Mouse (Mus musculus) naive thymus-derived CD4-positive, alpha-beta T cell, adult 2 months (primary cell): ENCODE measurements around the gene Camta1.
A peak's percentile ranks its signal among the peaks of the same experiment; 100 is the strongest.

Source experiments
- DNase-seq: peaks from one replicate; pipeline ENCODE4 v3.0.0-alpha.2; 2011; ENCODE audit warnings: low read depth

The Camta1 gene

DNA sequence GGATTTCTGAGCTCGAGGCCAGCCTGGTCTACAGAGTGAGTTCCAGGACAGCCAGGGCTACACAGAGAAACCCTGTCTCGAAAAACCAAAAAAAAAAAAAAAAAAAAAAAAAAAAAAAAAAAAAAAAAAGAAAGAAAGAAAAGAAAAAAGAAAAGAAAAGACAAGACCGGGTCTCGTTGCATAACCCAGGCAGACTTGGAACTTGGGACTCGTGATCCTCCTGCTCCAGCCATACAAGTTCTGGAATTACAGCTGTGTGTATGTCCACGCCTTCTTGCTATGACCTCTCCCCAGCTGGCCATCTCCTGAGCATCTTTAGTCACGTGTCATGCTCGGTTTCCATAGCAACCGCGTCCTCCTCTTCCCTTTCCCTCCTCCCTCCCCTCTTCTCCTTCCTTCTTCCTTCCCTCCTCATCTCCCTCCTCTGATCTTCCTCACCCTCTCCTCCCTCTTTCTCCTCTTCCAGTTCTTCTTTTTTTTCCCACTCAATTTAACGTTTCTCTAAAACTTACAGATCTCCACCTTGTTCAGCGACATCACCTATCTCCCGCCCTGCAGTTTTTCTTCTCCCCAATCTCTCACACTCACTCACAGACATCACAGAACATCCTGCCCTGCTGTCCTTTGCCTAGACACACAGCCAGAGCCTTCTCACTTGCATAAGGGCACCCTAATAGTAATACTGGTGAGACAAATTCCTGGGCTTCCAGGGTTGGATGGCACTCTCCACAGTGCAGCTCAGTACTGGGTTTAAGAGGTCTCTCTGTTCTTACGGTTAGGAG is 934.6 kb downstream of the Camta1 start:
- peak; percentile 53 for DNase-seq

DNA sequence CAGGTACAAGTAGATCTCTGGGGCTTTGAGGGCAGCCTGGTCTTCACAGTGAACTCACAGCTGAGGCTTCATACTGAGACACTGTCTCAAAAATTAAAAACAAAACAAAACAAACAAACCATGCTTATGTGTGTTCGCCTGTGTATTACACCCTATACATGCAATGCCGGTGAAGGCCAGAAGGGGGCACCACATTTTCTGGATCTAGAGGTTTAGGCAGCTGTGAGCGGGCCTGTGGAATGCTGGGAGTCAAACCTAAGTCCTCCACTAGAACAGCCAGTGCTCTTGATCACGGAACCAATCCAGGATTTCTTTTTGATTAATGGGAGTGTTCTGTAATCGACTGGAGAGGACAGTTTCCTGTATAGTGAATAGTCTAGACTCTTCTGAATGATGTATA is 935.8 kb downstream of the Camta1 start:
- peak; percentile 66 for DNase-seq

DNA sequence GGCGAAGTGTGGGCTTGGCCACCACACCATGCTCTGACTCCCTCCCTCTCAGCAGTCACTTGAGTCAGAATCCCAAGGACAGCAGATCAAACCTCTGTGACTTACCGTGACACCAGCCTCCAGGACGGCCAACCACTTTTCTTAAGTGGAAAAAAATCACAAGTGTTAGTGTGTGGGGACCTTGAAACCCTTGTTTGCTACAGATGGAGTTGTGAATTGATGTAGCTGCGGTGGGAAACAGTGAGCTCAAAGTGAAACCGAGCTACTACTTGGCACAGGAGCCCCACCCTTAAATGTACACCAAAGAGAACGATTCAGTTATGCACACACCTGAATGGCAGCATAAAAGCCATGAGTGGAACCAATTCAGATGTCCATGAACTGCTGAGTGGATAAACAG is 936.7 kb downstream of the Camta1 start:
- peak; percentile 66 for DNase-seq

DNA sequence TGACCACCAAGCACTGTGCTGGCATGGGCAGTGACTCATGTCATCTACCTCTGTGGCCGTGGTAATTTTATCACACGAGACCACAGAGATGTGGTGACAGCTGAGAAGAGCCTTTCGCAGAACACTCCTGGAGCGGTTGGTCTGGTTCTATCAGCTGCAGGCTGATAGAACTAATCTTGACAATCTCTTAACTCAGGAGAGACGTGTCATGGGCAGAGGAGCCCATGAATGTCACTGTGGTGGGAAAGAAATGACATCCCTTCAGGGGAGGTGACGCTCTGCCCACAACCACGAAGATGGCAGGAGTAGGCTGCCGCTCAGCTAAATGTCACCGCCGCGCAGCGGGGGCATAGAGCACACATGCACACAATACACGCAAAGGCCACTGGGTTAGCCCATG is 937.4 kb downstream of the Camta1 start:
- peak; percentile 68 for DNase-seq

DNA sequence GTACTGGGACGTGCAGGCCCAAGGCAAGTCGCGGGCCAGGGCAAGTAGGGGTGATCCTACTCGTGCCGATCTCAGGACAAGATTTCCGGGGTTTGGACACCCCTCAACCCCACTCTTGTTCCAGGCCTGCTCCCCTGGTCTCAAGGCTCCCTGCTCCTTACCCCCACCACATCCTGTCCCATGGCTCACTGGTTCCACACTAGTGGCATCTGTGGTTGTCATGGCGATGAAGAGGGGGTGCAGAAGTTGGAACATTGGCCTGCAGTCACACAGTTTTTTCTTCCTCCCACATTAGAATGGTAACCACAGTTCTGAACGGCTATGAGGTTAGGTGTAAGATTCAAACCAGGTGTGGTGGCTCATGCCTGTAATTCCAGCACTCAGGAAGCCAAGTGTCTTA is 940.5 kb downstream of the Camta1 start:
- peak; percentile 65 for DNase-seq

DNA sequence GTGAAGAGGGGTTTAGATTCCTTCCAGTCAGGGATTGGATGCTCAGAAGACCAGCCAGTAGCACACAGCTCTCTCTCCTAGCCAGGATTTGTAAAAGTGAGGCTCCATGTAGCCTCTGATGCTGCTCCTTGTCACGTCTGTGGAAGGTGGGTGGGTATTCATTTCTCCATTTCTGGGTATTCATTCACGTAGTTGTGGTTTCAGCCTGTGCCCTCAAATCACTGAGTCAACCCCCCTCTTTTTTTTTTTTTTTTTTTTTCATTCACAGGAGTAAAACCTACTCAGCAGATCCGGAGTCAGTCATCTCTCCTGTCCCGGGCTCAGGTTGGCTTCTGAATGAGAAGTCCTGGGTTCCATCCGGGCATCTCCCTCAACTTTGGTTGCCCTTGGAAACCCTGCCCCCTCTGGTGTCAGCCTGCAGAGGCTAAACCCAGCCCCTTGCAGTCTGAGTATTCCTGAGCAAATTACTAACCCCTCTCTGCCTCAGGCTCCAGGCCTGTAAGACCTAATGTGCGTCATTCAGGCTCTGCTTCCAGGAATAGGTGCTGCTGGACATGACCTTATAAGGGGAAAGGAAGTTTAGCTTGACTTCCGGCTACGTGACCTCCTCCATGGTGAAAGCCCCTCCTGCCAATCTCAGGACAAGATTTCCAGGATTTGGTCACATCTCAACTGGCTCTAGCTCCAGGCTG is 944.2 kb downstream of the Camta1 start:
- DNase-seq = no peak

DNA sequence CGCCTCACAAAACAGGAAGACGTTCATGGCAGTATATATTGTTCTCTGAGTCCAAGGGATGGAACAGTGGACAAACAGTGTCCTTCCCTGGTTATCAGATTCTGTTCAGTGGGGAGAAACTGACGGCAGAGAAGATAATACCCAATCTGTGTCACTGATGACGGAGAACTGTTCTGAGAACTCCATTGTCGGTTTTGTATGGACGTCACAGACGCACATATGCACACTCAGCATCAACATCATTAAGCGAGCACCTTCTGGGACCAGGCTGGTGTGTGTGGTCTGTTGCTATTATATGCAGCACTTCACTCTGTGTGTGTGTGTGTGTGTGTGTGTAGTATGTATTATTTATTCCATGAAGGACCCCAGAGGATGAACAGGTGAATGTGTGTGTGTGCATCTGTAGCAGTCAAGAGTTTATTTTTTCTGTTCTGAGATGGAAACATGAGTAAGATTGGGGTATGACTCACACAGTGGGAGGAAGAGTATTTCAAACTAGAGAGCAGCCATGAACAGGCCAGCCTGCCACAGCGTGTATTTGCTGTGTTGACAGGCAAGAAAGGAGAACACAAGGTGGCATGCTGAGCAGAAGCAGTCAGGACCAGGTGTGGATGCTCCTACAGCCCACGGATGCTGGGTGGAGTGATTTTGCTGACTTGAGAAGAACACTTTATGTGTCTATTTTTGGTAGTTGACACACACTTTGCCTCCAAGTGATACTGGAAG is 946.3 kb downstream of the Camta1 start:
- peak; percentile 65 for DNase-seq

DNA sequence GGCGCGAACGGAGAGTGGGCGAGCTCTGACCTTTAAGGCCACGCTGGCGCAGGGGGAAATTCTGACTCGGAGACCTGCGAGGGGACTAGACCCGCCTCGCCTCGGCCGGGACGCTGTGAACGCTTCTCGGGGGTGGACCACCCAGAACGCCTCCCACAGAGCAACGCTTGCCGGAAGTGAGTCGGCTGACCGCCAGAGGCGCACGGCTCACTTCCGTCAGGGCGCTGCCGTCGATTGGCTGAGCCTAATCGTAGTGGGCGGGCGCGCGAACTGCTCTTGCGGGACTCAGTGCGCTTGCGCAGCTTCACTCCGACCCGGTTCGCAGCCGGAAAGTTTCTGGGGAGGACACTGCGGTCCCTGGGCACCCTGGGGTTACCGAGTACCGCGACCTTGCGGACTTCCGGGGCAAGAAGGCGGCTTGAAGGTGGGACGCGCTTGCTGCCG is 947.4 kb downstream of the Camta1 start, which contains the start of the genes Park7 and Tnfrsf9:
Gene Park7 (minus strand): TSS at position 148 of the 444 bp plus-strand sequence.
Gene Tnfrsf9 (plus strand): TSS at position 273 of the 444 bp plus-strand sequence.
- peak; percentile 97 for DNase-seq

DNA sequence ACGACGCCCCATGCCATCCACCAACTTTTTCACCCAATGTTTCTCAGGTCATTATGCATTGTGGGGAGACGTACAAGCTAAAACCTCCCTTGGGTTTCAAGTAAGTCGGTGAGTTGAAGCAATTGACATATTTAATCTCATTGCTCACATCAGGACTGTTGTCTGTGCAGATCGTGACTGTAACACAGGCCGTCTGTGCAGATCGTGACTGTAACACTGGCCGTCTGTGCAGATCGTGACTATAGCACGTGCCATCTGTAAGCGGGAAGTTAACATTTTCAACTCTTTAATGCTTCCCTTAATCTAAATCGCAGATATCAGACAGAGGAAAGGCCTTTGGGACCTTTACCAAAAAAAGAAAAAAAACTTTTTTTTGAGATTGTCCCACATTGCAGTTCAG is 947.9 kb downstream of the Camta1 start:
- DNase-seq = no peak

DNA sequence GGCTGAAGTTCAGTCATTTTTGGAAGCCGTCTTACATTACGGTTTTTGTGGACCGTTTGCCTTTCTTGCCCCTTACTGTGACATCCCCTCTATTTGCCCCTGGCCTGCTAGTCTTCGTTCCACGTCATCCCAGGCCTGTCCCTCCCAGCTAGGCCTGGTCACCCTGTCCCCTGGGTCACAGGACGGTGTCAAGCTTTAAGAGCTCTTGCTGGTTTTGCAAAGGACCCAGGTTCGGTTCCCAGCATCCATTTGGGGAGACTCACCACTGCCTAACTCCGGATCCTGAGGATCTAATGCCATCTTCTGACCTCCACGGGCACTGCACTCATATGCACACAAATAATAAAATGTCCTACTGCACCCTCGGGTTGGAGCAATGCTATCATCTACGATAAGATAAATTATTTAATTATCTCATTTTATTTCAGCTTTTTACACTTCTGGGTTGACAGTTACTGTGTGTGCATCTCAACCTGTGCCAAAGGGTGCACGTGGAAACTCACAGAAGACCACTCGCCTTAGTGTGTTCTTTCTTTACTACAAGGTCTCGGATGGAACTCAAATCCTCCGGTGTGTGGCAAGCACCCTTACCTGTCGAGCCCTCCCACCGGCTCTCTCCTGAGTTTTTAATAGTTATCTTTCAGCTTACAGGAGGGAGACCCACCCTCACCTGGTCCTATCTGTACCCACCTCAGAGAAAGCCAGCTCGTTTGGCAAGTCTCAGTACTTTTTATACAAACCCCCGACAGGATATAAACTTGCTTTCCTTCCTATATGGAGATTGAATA is 951.3 kb downstream of the Camta1 start:
- no peak for DNase-seq

DNA sequence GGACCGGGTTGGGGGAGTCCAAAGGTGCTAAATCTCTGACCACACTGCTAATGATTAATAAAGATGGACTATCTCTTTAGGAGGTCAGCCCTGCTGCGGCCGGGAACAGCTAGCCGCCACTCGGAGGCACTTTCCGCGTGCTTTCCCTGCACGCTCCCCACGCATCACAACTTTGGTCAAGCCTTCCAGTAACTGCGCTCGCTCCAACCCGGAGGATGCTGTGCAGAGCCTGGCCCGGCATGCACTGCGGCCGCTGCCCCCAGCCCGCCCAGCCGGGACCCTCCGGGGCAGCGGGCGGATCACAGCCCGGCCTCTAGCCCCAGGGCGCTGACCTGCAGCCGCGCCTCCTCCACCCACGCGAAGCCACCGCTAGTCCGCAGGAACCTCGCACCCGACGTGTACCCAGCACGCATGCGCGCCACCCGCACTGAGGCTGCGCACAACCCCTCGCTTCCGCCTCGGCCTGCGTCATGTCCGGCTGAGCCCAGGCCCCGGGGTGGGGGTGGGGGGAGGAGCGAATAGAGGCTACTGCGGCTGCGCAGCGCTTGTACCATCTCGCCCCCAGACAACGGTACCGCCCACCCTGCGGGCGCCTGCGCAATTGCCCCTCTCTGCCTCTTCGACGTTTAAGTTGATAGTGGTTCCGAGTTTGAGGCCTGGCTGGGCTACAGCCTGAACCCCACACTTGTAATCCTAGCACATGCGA is 952.1 kb downstream of the Camta1 start:
- peak; percentile 100 for DNase-seq

DNA sequence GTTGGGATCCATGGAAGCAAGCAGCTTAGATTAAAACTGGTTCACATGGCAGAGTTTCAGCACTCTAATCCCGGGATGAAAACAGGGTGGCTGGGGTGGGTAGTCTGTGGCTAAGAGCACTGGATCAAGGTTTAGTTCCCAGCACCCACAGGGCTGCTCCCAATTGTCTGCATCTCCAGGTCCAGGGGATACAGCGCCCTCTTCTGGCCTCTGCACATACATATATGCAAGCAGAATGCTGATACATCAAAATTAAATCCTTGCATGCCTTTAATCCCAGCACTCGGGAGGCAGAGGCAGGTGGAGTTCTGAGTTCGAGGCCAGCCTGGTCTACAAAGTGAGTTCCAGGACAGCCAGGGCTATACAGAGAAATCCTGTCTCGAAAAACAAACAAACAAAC is 953.2 kb downstream of the Camta1 start:
- peak; percentile 47 for DNase-seq

DNA sequence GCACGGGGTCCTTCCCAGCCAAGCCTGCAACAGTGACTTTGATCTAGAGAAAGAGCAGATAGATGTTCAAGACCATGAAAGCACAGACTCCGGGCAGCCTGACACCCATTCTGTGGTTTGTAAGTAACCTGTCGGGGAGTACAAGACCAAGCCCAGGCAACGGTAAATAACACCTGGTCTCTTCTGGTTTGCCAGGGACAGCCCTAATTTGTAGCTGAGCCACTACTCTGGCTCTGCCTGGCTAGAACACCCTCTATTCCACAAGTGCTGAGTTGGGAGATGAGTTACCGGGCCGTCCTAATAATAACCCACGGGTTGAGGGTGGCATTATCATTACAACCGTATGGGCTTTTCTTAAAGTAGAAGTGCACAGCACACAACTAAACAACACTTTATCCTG is 954.6 kb downstream of the Camta1 start:
- DNase-seq = no peak

DNA sequence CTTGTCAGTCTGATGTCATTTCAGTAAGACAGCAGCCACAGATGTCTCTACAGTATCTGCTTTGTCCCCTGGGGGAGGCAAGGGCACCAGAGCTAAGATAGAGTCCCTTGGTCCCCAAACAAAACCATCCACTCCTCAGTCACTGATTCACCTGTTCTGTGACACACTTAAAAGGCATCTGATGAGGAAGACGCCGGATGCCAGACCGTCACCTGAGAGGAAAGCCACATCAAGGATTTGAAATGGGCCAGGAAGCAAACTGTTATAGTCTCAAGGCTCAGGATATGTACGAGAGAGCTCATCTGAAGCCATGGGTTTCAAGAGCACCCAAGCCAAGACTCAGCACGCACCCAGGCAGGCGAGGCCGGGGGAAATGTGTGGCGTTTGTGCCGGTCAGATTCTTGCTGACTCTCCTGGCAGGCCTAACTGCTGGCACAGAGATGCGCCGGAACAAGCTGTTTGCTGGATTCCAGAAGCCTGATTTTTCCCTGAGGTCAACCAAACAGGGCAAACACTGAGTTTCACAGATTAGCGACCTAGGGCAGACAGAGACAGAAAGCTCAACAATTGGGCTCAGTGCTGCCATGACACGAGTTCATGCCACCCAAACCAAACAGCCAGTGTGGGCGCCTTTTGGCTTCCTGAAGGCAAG is 958.5 kb downstream of the Camta1 start:
- peak; percentile 75 for DNase-seq

DNA sequence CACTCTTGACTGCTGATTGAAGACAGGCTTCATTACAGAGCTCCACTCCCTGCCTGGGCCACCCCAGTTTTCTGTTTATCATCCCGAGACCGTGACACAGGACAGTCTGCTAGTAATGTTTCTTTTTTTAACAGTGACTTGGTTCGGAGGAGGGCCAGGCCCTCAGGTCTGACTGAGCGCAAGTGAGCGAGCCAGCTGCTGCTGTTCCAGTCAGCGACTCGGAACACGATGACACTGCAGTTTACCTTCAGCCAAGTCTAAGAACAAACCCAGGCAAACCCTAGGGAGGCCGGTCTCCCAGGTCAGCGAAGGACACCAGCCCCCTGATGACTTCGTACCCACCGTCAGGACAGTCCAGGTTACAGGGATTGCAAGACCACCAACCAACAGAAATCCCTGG is 959.6 kb downstream of the Camta1 start:
- DNase-seq = no peak

DNA sequence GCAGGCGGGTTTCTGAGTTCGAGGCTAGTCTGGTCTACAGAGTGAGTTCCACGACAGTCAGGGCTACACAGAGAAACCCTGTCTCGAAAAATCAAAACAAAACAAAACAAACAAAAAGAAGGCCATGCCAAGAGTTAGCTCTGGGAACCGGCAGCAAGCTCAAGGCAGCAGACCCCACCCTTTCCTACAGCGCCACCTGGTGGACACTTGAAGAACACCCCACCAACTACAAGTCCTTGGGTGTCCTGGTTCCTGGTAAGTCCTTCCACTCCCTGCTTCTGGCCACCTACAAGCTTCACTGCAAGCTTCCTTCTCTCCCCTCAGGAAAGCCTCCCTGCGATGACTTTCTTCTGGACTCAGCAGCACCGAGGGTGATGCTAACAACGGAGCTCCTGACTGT is 960.0 kb downstream of the Camta1 start:
- DNase-seq = peak; percentile 87

DNA sequence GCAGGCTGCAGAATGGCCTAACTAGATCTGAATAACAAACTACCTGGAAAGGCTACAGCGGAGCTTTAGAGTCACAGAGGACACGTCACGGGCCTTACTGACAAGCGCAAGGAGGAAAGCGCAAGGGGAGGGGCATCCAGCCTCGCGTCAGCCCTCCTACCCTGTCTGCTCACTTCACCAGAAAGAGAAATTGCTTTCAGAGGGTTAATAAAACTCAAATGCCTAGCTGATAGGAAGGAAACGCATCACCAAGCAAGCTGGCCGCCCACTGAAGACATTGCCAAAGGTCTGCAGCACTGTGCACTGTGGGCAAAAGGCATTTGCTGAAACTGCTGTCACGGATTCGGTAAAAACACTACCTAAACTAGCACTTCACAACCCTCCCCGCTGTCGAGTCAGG is 961.2 kb downstream of the Camta1 start:
- no peak for DNase-seq

DNA sequence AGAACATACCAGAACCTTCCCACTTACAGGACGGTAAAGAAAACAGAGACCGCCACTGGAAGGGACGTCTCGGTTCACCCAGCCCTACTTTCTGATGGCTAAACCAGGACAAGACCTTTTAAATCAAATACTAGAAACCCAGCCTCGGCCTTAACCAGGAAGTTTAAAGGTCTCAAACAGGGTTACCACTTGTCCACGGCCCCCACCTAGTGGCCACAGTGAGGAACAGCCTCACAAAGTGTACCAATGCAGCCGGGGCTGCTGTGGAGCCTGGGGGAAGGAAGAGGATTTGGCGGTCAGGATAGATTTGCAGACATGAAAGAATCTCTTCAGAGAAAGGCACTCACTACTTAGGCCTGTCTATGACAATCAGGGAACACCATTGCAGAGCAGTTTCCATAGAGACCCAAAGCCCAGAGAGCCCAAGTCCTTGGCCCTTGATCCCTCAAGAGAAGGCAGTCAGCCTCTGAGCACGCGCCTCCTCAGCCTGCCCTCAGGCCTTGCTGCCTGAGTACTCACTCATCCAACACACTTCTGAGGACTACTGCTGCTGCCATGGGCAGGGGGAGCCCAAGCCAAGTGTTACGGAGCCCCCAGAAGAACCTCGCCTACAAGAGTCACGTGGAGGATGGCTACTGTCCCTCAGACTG is 962.8 kb downstream of the Camta1 start:
- peak; percentile 87 for DNase-seq

DNA sequence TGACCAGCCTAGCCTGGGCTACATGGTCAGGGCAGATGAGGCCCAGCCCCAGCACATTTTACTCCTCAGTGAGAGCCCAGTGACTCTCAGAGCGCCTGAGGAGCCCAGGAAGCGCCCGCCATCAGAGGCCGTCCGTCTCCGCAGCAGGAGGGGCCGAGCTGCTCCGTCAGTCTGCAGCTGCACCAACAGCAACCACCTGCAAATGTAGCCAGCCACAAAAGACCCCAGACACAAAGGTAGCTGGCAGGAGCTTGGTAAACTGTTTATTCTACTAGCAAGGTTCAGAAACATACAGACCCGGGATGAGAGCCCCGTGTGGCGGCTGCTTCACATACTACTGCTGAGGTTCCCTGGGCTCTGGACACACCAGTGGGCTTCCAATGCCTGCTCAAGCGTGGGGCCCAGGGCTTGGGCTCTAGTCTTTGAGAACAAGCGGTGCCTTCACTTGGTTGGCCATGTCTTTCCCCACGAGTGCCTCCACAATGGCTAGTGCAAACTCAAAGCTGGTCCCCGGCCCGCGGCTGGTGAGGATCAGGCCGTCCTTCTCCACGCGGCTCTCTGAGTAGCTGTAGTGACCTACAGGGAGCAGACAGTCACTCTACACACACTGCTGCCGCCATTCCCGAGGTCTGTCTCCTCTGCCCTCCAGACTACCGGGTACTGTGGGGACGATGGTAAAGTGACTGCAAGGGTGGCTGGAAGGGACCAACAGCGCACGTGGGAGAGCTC is 964.6 kb downstream of the Camta1 start:
- DNase-seq = no peak
